Mouse (Mus musculus) liver, adult 10 weeks (tissue): ENCODE measurements around the gene Slc47a1. TPM values are rescaled to one million over a fixed set of nuclear protein-coding genes. Genes with fewer than 3 reads are reported as not detected.

ENCODE experiments used
- polyA plus RNA-seq: library from polyadenylated mRNA; stranded (reverse); fragments of 350-450 nt; fragmentation: Illumina TruSeq; extraction: RNeasy Lipid Tissue Mini Kit (QIAGEN cat#74804); gene quantifications from one replicate; pipeline ENCODE4 v1.2.3, GENCODE M21; 2014; ENCODE audit warnings: low read depth, low replicate concordance

Slc47a1 gene
- polyA plus RNA-seq = 152 TPM

DNA sequence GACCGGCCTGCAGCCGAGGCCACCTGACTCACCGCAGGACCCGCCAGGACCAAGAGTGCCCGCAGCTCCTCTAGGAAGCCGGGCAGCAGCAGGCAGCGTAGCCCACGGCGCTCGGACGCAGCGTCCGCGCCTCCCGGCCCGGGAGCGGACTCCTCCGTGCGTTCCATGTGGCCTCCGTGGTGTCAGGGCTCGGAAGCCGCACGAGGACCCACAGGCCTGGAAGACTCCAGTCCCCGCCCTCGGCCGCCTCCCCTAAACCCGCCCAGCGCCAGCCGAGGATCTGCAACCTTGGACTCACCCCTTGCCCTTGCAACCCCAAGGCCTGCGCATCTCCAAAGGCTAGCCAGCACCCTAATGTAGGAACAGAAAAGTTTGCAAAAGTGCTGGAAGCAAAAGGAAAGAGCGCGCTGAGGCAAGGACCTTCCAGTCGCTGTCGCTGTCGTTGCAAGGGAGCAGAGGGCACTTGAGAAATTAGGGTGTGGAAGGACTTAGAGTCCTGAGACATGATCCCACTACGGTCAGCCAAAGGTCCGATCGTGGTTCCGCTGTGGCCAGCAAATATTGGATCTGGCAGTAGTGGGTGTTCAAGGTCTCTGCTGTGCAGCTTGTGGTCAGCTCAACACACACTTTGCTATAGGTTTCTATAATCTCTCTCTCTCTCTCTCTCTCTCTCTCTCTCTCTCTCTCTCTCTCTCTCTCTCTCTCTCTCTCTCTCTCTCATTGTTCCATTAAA, at the start of gene Slc47a1:
Slc47a1 (minus strand) TSS at position 465 of the 733 bp plus-strand sequence.

GRCm38 (mm10) chr11:61342505-61343420, 35.4 kb downstream of the Slc47a1 start, which contains the start of gene Slc47a2:
Gene Slc47a2, minus strand, starts transcription at chr11:61342860.

Other genes with a start within 250 kb of the Slc47a1 start
- gene Usp22, start 203.3 kb downstream of the Slc47a1 start, polyA plus RNA-seq = 8.4 TPM
- not detected for gene Aldh3a1, start 170.8 kb downstream of the Slc47a1 start, polyA plus RNA-seq
- gene Aldh3a2, start 110.9 kb downstream of the Slc47a1 start, polyA plus RNA-seq = 330 TPM
- gene Slc47a2, start 35.5 kb downstream of the Slc47a1 start, polyA plus RNA-seq = not detected
- not detected for gene Rnf112, start 75.8 kb upstream of the Slc47a1 start, polyA plus RNA-seq
- gene Mfap4, start 107.1 kb upstream of the Slc47a1 start, polyA plus RNA-seq = 0.29 TPM
- gene Mapk7, start 116.1 kb upstream of the Slc47a1 start, polyA plus RNA-seq = 0.58 TPM
- gene B9d1, start 126.8 kb upstream of the Slc47a1 start, polyA plus RNA-seq = not detected
- 3.3 TPM for gene Epn2, start 201.3 kb upstream of the Slc47a1 start, polyA plus RNA-seq